In genomic region chr2:93166734-93167406, GRCm38 (mm10) we compare ENCODE assay signal across 11 mouse cellular contexts. TPM values are rescaled to one million over a fixed set of nuclear protein-coding genes. Genes with fewer than 3 reads are reported as not detected.
A peak's percentile ranks its signal among the peaks of the same experiment; 100 is the strongest.
DNase-seq lines count a peak whose midpoint lies in the region; ATAC-seq and TF ChIP-seq lines count a peak whose summit lies in the region.
"Had no signal": no experiment of that assay in that cellular context is flagged by ENCODE, and none has a peak within 500 bp of the region (broad histone marks: within the 10 kb centered on the region; RNA-seq: fewer than 3 reads in every experiment).

No protein-coding gene starts in this region.

- peaks cover 7% of the 10 kb centered on the region for H3K4me1 ChIP-seq in hindbrain, embryonic 16.5 days (ENCODE audit: control insufficient read depth, insufficient read depth, low read depth, low read length)
- H3K4me1 ChIP-seq in hindbrain, embryonic 12.5 days = peaks cover 28% of the 10 kb centered on the region; the same call in 1 of the 2 replicates
- H3K4me1 ChIP-seq in spleen, adult 2 months (ENCODE audit: control insufficient read depth, insufficient read depth, insufficient read length) = peaks cover 33% of the 10 kb centered on the region; the same call in 1 of the 2 replicates
- H3K4me1 ChIP-seq in intestine, postnatal 0 days (replicated peaks; ENCODE audit: control insufficient read depth, insufficient read depth, low read length) = peaks cover 2% of the 10 kb centered on the region; the same call in 1 of the 2 replicates
- H3K4me1 ChIP-seq: limb, embryonic 12.5 days had no signal

- H3K4me2 ChIP-seq in hindbrain, embryonic 16.5 days (ENCODE audit: low read length) = no peak overlapping the region
- H3K4me2 ChIP-seq in hindbrain, embryonic 12.5 days (replicated peaks) = no peak overlapping the region
- H3K4me2 ChIP-seq in intestine, postnatal 0 days (replicated peaks; ENCODE audit: low read depth) = no peak overlapping the region
- H3K4me2 ChIP-seq: limb, embryonic 12.5 days had no signal

- WGBS in hindbrain, embryonic 16.5 days = 76% methylated on average over 14 of the region's 14 CpGs
- WGBS in hindbrain, embryonic 12.5 days = 82% methylated on average over 14 of the region's 14 CpGs
- 37% methylated on average over 14 of the region's 14 CpGs for WGBS in spleen, adult 2 months
- 75% methylated on average over 14 of the region's 14 CpGs for WGBS in intestine, postnatal 0 days

- peak; percentile 58 to 61 for DNase-seq in spleen, adult 2 months (ENCODE audit: low read depth in 1 of 2, low spot score in 2 of 2)
- no peak for DNase-seq in spleen, adult 12 weeks (ENCODE audit: low spot score)
- peak; percentile 83 for DNase-seq in splenic B cell, adult 2 months (ENCODE audit: low read depth, low spot score)
- DNase-seq: kidney, postnatal 14 days; thymus, adult 2 months had no signal

- H3K27ac ChIP-seq in hindbrain, embryonic 16.5 days (ENCODE audit: low read depth, low read length) = no peak overlapping the region
- H3K27ac ChIP-seq in hindbrain, embryonic 12.5 days = no peak overlapping the region
- H3K27ac ChIP-seq in spleen, adult 2 months (ENCODE audit: insufficient read depth, low read length) = peak overlapping the region; percentile 55
- H3K27ac ChIP-seq in intestine, postnatal 0 days (ENCODE audit: low read depth, low read length) = no peak overlapping the region
- H3K27ac ChIP-seq: limb, embryonic 12.5 days had no signal

- no peak for TF ChIP-seq CTCF in spleen, adult 2 months (IDR thresholded peaks at IDR 0.05; ENCODE audit: extremely low read depth, insufficient read depth, insufficient read length, insufficient replicate concordance)
- TF ChIP-seq CTCF in intestine, postnatal 0 days (IDR thresholded peaks at IDR 0.05; ENCODE audit: low read depth) = no peak

- no peak for ATAC-seq in hindbrain, embryonic 16.5 days
- ATAC-seq in hindbrain, embryonic 12.5 days (ENCODE audit: low FRiP score) = no peak
- peak; percentile 87 for ATAC-seq in granulocyte monocyte progenitor cell, adult 5-6 weeks (replicated peaks; ENCODE audit: poor library complexity, severe bottlenecking)
- ATAC-seq in intestine, postnatal 0 days = no peak
- ATAC-seq in inflammation-experienced regulatory T-cells, adult 6 months = no peak

- peak overlapping the region; percentile 25; the same call in 1 of the 2 replicates for H3K9ac ChIP-seq in hindbrain, embryonic 16.5 days (ENCODE audit: low read depth, low read length)
- H3K9ac ChIP-seq in hindbrain, embryonic 12.5 days = no peak overlapping the region
- no peak overlapping the region for H3K9ac ChIP-seq in intestine, postnatal 0 days (ENCODE audit: low read depth, low read length)
- H3K9ac ChIP-seq: limb, embryonic 12.5 days had no signal

- no peaks in the 10 kb centered on the region for H3K36me3 ChIP-seq in hindbrain, embryonic 16.5 days (ENCODE audit: control insufficient read depth, insufficient read depth, low read length)
- H3K36me3 ChIP-seq in hindbrain, embryonic 12.5 days = no peaks in the 10 kb centered on the region
- no peaks in the 10 kb centered on the region for H3K36me3 ChIP-seq in spleen, adult 2 months (ENCODE audit: control insufficient read depth, insufficient read depth, low read length)
- no peaks in the 10 kb centered on the region for H3K36me3 ChIP-seq in splenic B cell, adult 2 months (ENCODE audit: control insufficient read depth, insufficient read depth, low read length, poor library complexity, severe bottlenecking)
- no peaks in the 10 kb centered on the region for H3K36me3 ChIP-seq in intestine, postnatal 0 days (ENCODE audit: control insufficient read depth, insufficient read depth)
- H3K36me3 ChIP-seq: limb, embryonic 12.5 days had no signal

- no peak for TF ChIP-seq POLR2A in spleen, adult 2 months (IDR thresholded peaks at IDR 0.05; ENCODE audit: low read depth, low read length)

- H3K27me3 ChIP-seq in hindbrain, embryonic 16.5 days (replicated peaks; ENCODE audit: control insufficient read depth, insufficient read depth, low read length) = no peaks in the 10 kb centered on the region
- no peaks in the 10 kb centered on the region for H3K27me3 ChIP-seq in hindbrain, embryonic 12.5 days
- no peaks in the 10 kb centered on the region for H3K27me3 ChIP-seq in spleen, adult 2 months (ENCODE audit: control insufficient read depth, insufficient read depth, low read length)
- H3K27me3 ChIP-seq in splenic B cell, adult 2 months (ENCODE audit: control insufficient read depth, insufficient read depth, low read length, poor library complexity, severe bottlenecking) = no peaks in the 10 kb centered on the region
- no peaks in the 10 kb centered on the region for H3K27me3 ChIP-seq in intestine, postnatal 0 days (replicated peaks; ENCODE audit: control insufficient read depth, insufficient read depth, low read length)

- H3K4me3 ChIP-seq in hindbrain, embryonic 16.5 days (ENCODE audit: low read length) = no peak overlapping the region
- H3K4me3 ChIP-seq in hindbrain, embryonic 12.5 days = no peak overlapping the region
- H3K4me3 ChIP-seq in spleen, adult 2 months (ENCODE audit: extremely low read depth, insufficient read depth, insufficient read length) = no peak overlapping the region
- no peak overlapping the region for H3K4me3 ChIP-seq in intestine, postnatal 0 days (ENCODE audit: low read depth, low read length)
- H3K4me3 ChIP-seq: limb, embryonic 12.5 days had no signal

- H3K9me3 ChIP-seq in hindbrain, embryonic 16.5 days (ENCODE audit: control insufficient read depth, low read length) = no peaks in the 10 kb centered on the region
- no peaks in the 10 kb centered on the region for H3K9me3 ChIP-seq in hindbrain, embryonic 12.5 days (replicated peaks)
- no peaks in the 10 kb centered on the region for H3K9me3 ChIP-seq in intestine, postnatal 0 days (ENCODE audit: control insufficient read depth)
- H3K9me3 ChIP-seq: limb, embryonic 12.5 days had no signal

RNA-seq across cellular contexts. Expression of gene Trp53i11, which starts 20.5 kb away (rescaled TPM):
- 74.7 and 123 TPM in 2 replicates for polyA plus RNA-seq in hindbrain, embryonic 16.5 days (2015; fragmentation: Nextera tagmentation; extraction: Ambion mirVana)
- polyA plus RNA-seq in hindbrain, embryonic 12.5 days (2016; fragmentation: Nextera tagmentation; extraction: Ambion mirVana) = 142 and 180 TPM in 2 replicates
- polyA plus RNA-seq in spleen, adult 2 months (2012; rRNA removed) = 147 and 149 TPM in 2 replicates
- 3.6 and 4.5 TPM in 2 replicates for total RNA-seq in granulocyte monocyte progenitor cell, adult 5-6 weeks (2014; fragmentation: Nextera tagmentation)
- 0.39 and 0.82 TPM in 2 replicates for total RNA-seq in granulocyte monocyte progenitor cell, adult 5-6 weeks (2017)
- 16.4 and 21.8 TPM in 2 replicates for polyA plus RNA-seq in intestine, postnatal 0 days (2015; fragmentation: Nextera tagmentation; extraction: Ambion mirVana)
- polyA plus RNA-seq in inflammation-experienced regulatory T-cells, adult 6 months (2017; shearing (Covaris generic)) = 10 to 100 TPM; 45.1 to 68.3 (median 47.4) TPM
